Mouse (Mus musculus): ENCODE results near the gene Cacna1f. TPM values are rescaled to one million over a fixed set of nuclear protein-coding genes. Genes with fewer than 3 reads are reported as not detected.

Cacna1f gene
- polyA plus RNA-seq (2012; rRNA removed), result 0.07 TPM in 1 of 2 replicates, not detected in the other

GRCm38 (mm10) chrX:7606783-7607182, at the start of gene Cacna1f:
Gene Cacna1f (plus strand): TSS chrX:7607083.

DNA sequence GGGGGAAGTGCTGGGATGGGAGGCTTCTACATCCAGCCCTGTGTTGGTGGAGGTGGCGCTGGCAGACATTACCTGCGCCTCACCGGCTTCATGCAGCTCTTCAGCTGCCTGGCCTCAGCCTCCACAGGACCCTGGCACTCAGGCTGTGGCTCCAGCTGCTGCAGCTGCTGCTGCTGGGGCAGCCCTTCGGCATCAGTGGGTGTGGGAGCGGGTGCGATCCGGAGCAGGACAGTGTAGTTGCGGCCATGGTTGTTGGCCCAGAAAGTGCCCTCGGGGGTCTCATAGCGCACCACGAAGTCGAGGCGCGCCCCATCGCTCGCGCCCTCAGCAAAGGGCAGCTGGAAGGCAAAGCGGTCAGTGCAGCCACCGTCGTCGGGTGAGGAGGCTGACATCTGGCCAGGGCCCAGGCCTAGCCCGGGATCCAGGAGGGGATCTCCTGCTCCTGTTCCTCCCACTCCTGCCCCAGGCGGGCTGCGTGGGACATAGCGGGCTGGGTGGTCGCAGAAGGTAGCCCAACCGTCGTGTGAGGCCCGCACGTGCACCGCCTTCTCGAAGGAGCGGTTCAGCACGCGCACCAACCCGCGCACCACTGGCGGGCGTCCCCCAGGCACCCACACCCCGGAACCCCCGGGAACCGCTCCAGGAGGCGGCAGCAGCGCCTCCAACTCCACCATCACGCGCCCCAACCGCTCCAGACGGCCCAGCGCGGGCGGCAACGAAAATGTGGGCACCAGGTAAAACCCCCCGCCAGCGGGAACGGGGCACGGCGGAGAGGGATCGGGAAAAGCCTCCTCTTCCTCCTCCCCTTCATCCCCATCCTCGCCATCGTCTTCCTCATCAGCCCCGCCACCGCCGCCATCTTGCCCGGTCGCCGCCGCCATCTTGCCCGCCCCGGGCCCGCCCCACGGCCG, 33.5 kb upstream of the Cacna1f start, which contains the start of gene Foxp3:
Gene Foxp3 (plus strand): TSS at position 469 of the 911 bp plus-strand sequence.

DNA sequence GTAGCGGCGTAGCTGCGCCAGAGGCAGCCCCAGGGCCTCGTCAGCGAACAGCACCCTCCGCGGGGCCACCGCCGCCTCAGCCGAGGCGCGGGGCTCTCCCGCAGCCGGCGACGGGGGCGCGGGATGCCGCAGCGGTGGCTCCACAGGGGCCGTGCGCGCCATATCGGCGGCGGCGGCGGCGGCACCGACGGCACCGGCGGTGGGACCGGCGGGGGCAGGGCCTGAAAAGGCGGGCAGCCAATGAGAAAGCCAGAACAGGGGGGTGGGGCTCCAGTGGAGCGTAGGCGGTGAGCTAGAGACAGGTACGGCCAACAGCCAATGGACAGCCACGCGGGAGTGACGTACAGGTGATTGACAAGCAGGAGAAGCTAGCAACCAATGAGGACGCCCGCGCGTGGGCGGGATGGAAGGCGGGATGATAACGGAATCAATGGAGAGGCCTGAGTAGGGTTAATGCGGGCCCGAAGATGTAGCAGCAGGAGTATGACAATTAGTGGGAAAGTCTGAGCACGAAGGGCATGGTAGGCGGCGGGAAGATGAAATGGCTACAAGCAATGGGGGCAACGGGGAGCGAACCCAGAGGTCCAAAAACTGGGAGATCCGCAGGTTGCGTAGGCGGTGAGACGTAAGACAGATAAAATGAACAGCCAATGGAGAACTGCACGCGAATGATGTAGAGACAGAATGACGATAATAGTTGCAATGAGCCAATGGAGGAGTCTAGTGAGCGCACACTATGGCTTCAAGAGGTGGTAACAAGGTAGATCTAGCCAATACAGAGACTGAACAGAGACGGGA, 32.6 kb upstream of the Cacna1f start, which contains the start of gene Ppp1r3f:
Gene Ppp1r3f (minus strand): TSS at position 197 of the 798 bp plus-strand sequence.

GRCm38 (mm10) chrX:7604879-7605574, 1.9 kb upstream of the Cacna1f start, which contains the start of gene Ccdc22:
Gene Ccdc22 (minus strand): TSS chrX:7605517.

GRCm38 (mm10) chrX:7638401-7639091, 31.7 kb downstream of the Cacna1f start, which contains the start of gene Syp:
Gene Syp (plus strand): TSS chrX:7638471.

GRCm38 (mm10) chrX:7657221-7657639, 50.3 kb downstream of the Cacna1f start, which contains the start of gene Prickle3:
Gene Prickle3 (plus strand): TSS chrX:7657260.

DNA sequence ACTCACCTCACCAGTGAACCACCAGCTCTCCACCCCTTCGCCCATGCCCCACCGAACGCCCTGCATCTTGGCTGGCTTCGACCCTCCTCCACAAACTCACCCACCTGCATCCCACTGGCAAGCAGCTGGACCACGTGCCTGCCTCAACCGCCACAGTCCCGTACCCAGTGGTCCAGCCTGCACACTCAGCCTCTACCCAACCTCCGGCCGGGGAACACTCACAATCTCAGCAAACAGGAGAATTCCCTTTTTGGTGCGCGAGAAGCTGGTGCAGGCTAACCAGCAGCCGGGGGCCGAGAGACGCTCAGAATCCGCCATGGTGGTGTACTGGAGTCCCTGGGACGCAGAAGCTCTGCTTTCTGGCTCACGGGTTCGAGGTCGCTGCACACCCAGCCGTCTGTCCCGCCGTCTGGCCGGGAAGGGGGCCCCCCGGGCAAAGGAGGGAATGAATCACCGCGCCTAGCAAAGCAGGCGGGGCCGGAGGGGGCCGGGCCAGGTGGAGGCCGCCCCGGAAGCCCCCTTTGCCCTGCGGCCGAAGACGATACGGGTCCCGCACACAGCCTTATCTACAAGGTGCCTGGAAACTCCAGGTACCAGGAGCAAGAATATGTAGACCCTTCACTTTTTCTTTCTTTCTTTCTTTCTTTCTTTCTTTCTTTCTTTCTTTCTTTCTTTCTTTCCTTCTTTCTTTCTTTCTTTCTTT, 64.2 kb downstream of the Cacna1f start, which contains the start of gene Plp2:
Gene Plp2 (minus strand): TSS at position 470 of the 703 bp plus-strand sequence.

DNA sequence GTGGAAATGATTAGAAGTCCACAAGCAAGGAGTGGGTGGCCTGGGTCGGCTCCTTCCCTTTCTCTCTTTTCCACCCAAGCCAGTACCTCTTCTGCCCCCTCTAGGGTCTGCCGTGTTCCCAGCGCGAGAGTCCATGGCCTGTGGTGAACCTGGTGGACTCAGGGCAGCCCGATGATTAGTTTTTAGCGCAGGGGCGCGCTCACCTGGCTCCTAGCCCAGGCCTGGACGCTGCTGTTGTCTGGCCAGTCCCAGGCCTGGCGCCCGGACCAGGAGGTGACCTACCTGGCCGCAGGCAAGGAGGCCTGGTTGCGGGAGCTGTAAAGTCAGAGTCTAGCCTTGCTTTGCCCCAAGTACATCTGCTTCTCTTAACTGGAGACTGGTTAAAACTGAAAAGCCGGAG, 74.0 kb downstream of the Cacna1f start, which contains the start of gene Magix:
Gene Magix (minus strand): TSS at position 388 of the 400 bp plus-strand sequence.

Other genes with a start within 250 kb of the Cacna1f start
- gene Usp27x, start 231.3 kb upstream of the Cacna1f start, polyA plus RNA-seq (2012; rRNA removed), result 4.4 and 4.9 TPM in 2 replicates
- 0.17 TPM in 1 of 2 replicates, not detected in the other for gene Foxp3, start 33.4 kb upstream of the Cacna1f start, polyA plus RNA-seq (2012; rRNA removed)
- 5.7 and 6.3 TPM in 2 replicates for gene Ppp1r3f, start 32.8 kb upstream of the Cacna1f start, polyA plus RNA-seq (2012; rRNA removed)
- 21.8 and 22.6 TPM in 2 replicates for gene Ccdc22, start 1.6 kb upstream of the Cacna1f start, polyA plus RNA-seq (2012; rRNA removed)
- 2.7 and 3.3 TPM in 2 replicates for gene Syp, start 31.4 kb downstream of the Cacna1f start, polyA plus RNA-seq (2012; rRNA removed)
- gene Prickle3, start 50.2 kb downstream of the Cacna1f start, polyA plus RNA-seq (2012; rRNA removed), result 31.8 and 33.4 TPM in 2 replicates
- gene Plp2, start 64.3 kb downstream of the Cacna1f start, polyA plus RNA-seq (2012; rRNA removed), result 149 and 231 TPM in 2 replicates
- 3.4 and 4.6 TPM in 2 replicates for gene Magix, start 74.2 kb downstream of the Cacna1f start, polyA plus RNA-seq (2012; rRNA removed)
- gene Gpkow, start 90.0 kb downstream of the Cacna1f start, polyA plus RNA-seq (2012; rRNA removed), result 7.9 and 9.3 TPM in 2 replicates
- gene Wdr45, start 107.2 kb downstream of the Cacna1f start, polyA plus RNA-seq (2012; rRNA removed), result 46.9 and 64.6 TPM in 2 replicates
- 0.71 and 1.6 TPM in 2 replicates for gene Gm45208, start 115.2 kb downstream of the Cacna1f start, polyA plus RNA-seq (2012; rRNA removed)
- 90.1 and 91.4 TPM in 2 replicates for gene Praf2, start 121.4 kb downstream of the Cacna1f start, polyA plus RNA-seq (2012; rRNA removed)
- gene Ccdc120, start 143.8 kb downstream of the Cacna1f start, polyA plus RNA-seq (2012; rRNA removed), result 29.6 and 35.3 TPM in 2 replicates
- gene Tfe3, start 155.5 kb downstream of the Cacna1f start, polyA plus RNA-seq (2012; rRNA removed), result 35.2 and 35.4 TPM in 2 replicates
- 34.1 and 34.5 TPM in 2 replicates for gene Gripap1, start 182.7 kb downstream of the Cacna1f start, polyA plus RNA-seq (2012; rRNA removed)
- 2.3 and 3.0 TPM in 2 replicates for gene Kcnd1, start 215.2 kb downstream of the Cacna1f start, polyA plus RNA-seq (2012; rRNA removed)
- gene Otud5, start 234.3 kb downstream of the Cacna1f start, polyA plus RNA-seq (2012; rRNA removed), result 27.6 and 29.9 TPM in 2 replicates